Mouse (Mus musculus): ENCODE results near the gene Rai14.
A peak's percentile ranks its signal among the peaks of the same experiment; 100 is the strongest.

Gene Rai14

DNA sequence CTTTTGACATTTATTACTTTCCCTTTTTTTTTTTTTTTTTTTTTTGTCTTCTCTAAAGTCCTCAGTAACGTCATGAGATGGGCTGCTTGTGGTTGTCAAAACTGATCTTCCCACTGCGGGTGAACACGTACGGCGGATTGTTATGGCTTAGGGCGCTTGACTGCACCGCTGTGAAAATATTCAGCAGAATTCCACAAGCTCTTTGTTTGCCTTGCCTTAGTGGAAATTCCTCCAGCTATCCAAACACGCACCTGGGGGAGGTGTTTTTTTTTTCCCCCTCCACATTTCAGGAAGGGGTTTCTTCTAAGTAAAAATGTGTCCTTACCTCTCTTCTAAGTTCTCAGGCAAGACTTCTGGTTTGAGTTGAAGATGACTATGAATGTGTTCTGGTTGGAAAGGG is 6.2 kb upstream of the Rai14 start:
- DNase-seq (ENCODE audit: low spot score in 2 of 2), result no peak

GRCm38 (mm10) chr15:10720188-10720587 is 5.8 kb upstream of the Rai14 start:
- DNase-seq (ENCODE audit: low spot score in 2 of 2), result no peak

GRCm38 (mm10) chr15:10719511-10719910 is 5.1 kb upstream of the Rai14 start:
- DNase-seq (ENCODE audit: low spot score in 2 of 2), result no peak

GRCm38 (mm10) chr15:10718763-10719162 is 4.3 kb upstream of the Rai14 start:
- DNase-seq (ENCODE audit: low spot score in 2 of 2), result no peak

- DNase-seq (ENCODE audit: low spot score in 2 of 2), result no peak
These were observed 2.9 kb upstream of the Rai14 start for GRCm38 (mm10) chr15:10717284-10717683.

GRCm38 (mm10) chr15:10715966-10716365 is 1.5 kb upstream of the Rai14 start:
- no peak for DNase-seq (ENCODE audit: low spot score in 2 of 2)

GRCm38 (mm10) chr15:10715139-10715505 is 698 bp upstream of the Rai14 start:
- DNase-seq (ENCODE audit: low spot score in 2 of 2), result no peak

DNA sequence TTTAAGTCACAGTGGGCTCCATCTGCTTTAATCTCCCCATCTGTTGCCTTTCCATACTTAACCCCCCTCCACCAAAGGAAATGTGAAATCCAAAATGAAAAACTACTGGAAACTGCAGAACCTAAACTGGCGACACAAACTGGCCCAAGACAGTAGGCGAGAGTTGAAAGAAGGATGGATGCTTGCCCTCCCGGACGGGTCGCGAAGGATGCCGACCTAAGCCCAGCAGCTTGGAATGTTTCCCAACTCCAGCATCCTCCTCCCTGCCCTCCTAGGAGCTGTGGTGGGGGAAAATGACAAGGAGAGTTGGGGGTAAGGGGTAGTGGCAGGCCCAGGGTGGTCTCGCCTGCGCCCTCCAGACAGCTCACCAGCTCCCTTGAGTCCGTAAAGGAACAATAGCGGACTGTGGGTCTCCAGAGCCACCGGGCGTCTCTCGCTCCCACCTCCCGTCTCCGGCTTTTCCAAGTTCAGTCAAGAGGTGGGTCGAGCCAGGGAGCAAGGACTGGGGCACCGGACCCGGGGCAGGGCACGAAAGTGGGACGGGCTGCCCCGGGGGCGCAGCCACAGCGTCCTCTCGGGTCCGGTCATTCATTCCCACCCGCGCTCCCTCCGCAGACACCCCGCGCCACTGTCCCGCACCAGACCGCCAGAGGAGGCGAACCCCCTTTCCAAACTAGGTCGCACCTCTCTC is 653 bp downstream of the Rai14 start:
- DNase-seq (ENCODE audit: low spot score in 2 of 2), result peak in 1 of 2 experiments; percentile 24

GRCm38 (mm10) chr15:10713181-10713625 is 1.2 kb downstream of the Rai14 start:
- DNase-seq (ENCODE audit: low spot score in 2 of 2), result no peak

- DNase-seq (ENCODE audit: low spot score in 2 of 2), result no peak
These were observed 2.1 kb downstream of the Rai14 start for GRCm38 (mm10) chr15:10712288-10712687.

GRCm38 (mm10) chr15:10711231-10711630 is 3.2 kb downstream of the Rai14 start:
- DNase-seq (ENCODE audit: low spot score in 2 of 2), result no peak

DNA sequence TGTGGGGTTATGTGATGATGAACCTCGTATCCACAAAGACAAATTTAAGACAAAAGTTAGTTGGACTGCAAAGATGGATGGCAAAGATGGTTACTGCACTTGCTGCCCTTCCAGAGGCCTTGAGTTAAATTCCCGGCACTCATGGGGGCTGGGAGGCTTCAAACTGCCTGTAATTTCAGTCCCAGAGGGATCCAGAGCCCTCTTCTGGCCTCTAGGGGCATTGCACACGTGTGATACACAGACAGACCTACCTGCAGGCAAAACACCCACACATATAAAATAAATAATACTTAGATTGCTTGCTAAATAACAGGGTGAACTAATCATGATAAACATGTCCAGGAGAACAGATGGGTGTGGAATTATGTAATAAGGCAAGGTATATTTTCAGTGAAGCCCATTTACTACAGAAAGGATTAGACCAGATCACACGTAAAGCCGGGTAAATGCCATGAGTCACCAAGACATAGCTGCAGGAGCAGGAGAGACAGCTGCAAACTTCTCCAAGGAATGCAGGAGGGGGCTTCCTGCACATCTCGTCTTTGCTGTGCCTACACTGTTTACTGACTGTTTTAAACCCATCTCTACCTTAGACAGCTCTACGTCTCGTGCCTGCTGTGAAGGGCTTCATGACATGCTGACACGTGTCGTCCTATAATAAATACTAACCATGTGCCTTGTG is 5.7 kb downstream of the Rai14 start:
- no peak for DNase-seq (ENCODE audit: low spot score in 2 of 2)

DNA sequence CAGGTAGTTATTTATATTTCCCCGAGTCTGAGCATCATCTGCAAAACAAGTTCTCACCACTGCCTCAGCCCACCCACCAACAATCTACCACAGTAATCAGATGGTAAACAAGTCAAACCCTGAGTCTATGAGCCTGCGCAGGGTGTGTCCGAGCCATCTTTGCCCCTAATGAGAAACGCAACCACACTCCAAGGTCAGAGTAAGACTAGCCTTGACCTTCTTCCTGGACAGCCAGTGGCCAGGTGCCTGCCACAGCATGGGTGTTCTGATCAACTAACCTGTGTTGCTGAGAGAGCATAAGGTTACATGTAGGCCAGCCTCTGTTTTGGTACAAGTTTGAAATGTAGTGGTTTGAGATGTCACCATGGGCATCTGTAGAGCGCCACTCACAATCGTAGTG is 7.3 kb downstream of the Rai14 start:
- no peak for DNase-seq (ENCODE audit: low spot score in 2 of 2)

DNA sequence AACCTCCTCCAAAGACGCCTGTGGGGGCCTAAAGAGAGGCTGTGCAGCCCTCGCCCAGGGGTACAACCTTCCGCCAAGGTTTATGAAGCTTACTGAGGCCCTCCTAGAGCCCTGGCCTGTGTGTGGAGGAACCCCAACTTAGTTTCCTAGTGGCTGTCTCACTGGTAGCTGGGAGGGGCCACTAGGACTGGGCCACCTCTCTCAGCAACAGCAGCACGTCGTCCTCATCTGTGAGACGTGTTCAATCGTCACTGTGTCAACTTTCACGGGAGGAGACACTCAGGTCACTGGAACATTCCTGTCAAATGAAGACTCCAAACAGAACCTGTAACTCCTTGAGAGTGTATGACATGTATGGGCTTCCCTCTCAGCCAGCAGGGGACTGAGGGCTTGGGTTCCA is 8.0 kb downstream of the Rai14 start:
- DNase-seq (ENCODE audit: low spot score in 2 of 2), result no peak

- no peak for DNase-seq (ENCODE audit: low spot score in 2 of 2)
These were observed 8.7 kb downstream of the Rai14 start for GRCm38 (mm10) chr15:10705752-10706151.

- DNase-seq (ENCODE audit: low spot score in 2 of 2), result no peak
These were observed 10.1 kb downstream of the Rai14 start for GRCm38 (mm10) chr15:10704328-10704727.

DNA sequence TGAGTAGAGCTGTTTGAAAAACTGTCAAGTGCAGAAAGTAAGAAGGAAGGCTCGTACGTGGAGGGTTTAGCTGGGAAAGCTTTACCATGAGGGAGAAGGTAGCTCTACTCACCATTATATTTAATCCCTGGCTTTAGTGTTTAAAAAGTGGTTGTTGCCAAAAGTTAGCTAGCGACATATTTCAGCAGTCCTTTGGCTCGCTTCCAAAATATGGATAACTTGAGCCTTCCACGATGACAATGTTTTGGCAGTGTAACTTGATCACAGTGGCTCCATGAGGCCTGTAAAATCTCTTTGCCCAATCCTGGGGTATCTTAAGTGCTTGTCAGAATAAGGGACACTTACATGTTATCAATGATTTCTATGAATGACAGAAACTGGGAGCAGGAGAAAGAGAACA is 12.9 kb downstream of the Rai14 start:
- DNase-seq (ENCODE audit: low spot score in 2 of 2), result no peak

GRCm38 (mm10) chr15:10700891-10701466 is 13.4 kb downstream of the Rai14 start:
- DNase-seq (ENCODE audit: low spot score in 2 of 2), result no peak

DNA sequence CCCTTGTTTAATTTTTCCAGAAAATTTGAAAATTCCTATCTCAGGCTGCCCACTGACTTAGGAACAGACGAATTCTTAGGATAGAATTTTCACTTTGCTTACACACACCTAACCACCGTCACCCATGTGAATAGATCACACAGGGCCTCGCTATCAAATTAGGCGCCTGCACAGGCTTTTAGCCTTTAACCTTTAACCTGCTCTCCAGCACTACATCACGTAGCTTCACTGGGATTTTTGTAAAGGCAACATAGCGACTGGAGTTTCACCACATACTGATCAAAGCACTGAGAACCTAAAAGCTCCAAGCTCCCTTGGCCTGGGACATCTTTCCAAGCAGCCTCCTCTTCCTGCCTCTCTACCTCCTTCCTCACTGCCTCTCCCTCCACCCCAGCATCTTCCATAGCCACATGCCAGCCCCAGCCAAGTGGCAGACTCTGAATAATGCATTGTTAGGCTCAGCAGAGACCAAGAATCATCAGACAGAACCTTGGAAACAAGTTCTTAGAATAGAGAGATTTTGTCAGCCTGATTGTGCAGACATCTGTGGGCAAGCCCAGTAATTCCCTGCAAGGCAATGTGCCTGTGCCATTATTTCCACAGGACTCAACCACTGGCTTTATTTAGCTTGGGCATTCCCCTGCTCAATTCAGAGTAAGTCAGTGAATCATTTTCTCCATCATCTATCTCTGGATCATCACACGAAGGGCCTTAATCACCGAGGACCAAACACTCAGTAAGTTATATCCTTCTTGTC is 17.8 kb downstream of the Rai14 start:
- peak; percentile 23 to 44 for DNase-seq (ENCODE audit: low spot score in 2 of 2)

DNA sequence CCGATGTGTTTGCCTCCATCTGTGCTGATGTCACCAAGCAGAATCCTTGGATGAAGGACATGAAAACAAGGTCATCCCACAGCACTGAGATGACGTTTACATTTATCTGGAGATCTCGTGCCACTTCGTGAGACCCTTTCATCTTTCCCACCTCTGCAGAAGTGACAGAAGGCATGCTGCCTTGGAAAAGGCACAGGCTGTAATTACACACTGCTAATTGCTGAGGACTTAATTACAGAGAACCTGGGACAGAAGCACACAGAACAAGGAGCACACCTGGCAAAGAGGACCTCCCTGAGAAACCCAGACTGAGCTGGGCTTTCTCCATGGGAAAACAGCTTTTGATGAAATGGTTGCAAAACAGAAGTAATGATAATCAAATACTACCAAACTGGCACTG is 21.8 kb downstream of the Rai14 start:
- DNase-seq (ENCODE audit: low spot score in 2 of 2), result no peak

- no peak for DNase-seq (ENCODE audit: low spot score in 2 of 2)
These were observed 22.9 kb downstream of the Rai14 start for GRCm38 (mm10) chr15:10691481-10691880.

- no peak for DNase-seq (ENCODE audit: low spot score in 2 of 2)
These were observed 23.5 kb downstream of the Rai14 start for GRCm38 (mm10) chr15:10690973-10691372.
